Mouse (Mus musculus) neutrophil, adult 5-6 weeks (primary cell): Measurements from ENCODE around the gene Mkrn1. TPM values are rescaled to one million over a fixed set of nuclear protein-coding genes. Genes with fewer than 3 reads are reported as not detected.

Source experiments
- total RNA-seq: library from RNA; stranded (forward); fragments of 200-1000 nt; gene quantifications from 2 replicates; pipeline ENCODE4 v1.2.3, GENCODE M21; 2017

Gene Mkrn1
- total RNA-seq, 1 experiment from 2014 or later = 268 TPM

Other genes with a start within 250 kb of the Mkrn1 start
- gene Kdm7a, start 213.7 kb downstream of the Mkrn1 start, total RNA-seq = 187 and 199 TPM in 2 replicates
- 28.6 and 29.4 TPM in 2 replicates for gene Slc37a3, start 42.8 kb downstream of the Mkrn1 start, total RNA-seq
- gene Rab19, start 39.3 kb downstream of the Mkrn1 start, total RNA-seq = 9.5 and 15.6 TPM in 2 replicates
- gene Dennd2a, start 137.4 kb upstream of the Mkrn1 start, total RNA-seq = 0.12 and 1.4 TPM in 2 replicates
- 13.6 and 13.8 TPM in 2 replicates for gene Adck2, start 153.4 kb upstream of the Mkrn1 start, total RNA-seq
- 0.81 TPM in 1 of 2 replicates, not detected in the other for gene Gm42420, start 165.3 kb upstream of the Mkrn1 start, total RNA-seq
- gene Ndufb2, start 172.1 kb upstream of the Mkrn1 start, total RNA-seq = 22.7 and 28.4 TPM in 2 replicates